Mouse (Mus musculus) C2C12 (cell line): ENCODE results near the gene Gm10720. TPM values are rescaled to one million over a fixed set of nuclear protein-coding genes. Genes with fewer than 3 reads are reported as not detected.
"Not testable (repeated sequence)": the region's sequence is repeated elsewhere in the genome, so short reads cannot be mapped to it uniquely, and the experiment has no call there.

Experiments
- H3K27me3 ChIP-seq: one replicate; pipeline ENCODE4 v1.6.1; 2011; ENCODE audit not compliant: control insufficient read depth, insufficient read depth, insufficient read length
- H3K36me3 ChIP-seq: one replicate; pipeline ENCODE4 v1.6.1; 2011; ENCODE audit not compliant: control insufficient read depth, insufficient read depth
- H3K4me3 ChIP-seq: one replicate; pipeline ENCODE4 v1.5.1; 2011; ENCODE audit warnings: mild to moderate bottlenecking, control low read depth; ENCODE audit not compliant: poor library complexity, insufficient read depth, severe bottlenecking
- H3K79me2 ChIP-seq: one replicate; pipeline ENCODE4 v1.6.1; 2011; ENCODE audit not compliant: control insufficient read depth, insufficient read depth
- H3K79me3 ChIP-seq: one replicate; pipeline ENCODE4 v1.6.1; 2011; ENCODE audit warnings: low read depth, control low read depth
- H3ac ChIP-seq: one replicate; pipeline ENCODE3; 2011; ENCODE audit warnings: low read depth; ENCODE audit not compliant: control insufficient read depth, insufficient read length
- long read RNA-seq, 2 experiments: library from polyadenylated mRNA; unstranded; transcript quantifications; one replicate each; pipeline ENCODE4 v2.0.0; 2019 to 2020
- polyA plus RNA-seq: library from polyadenylated mRNA; unstranded; fragments of >200 nt; fragmentation: generic; extraction: Trizol; gene quantifications from one replicate; pipeline ENCODE4 v1.2.1, GENCODE M21; 2012; ENCODE audit warnings: missing spikeins

The Gm10720 gene
- polyA plus RNA-seq = not detected
- long read RNA-seq, experiment 1 = 0 reads
- long read RNA-seq, experiment 2 = 0 reads

GRCm38 (mm10) chr9:3015354-3015753, at the start of gene Gm10720:
Gm10720 (plus strand) TSS chr9:3015654.
- H3K4me3 ChIP-seq, H3K79me2 ChIP-seq, H3ac ChIP-seq, H3K79me3 ChIP-seq, H3K27me3 ChIP-seq, H3K36me3 ChIP-seq: not testable (repeated sequence)

- H3K79me3 ChIP-seq, H3ac ChIP-seq, H3K27me3 ChIP-seq, H3K79me2 ChIP-seq, H3K36me3 ChIP-seq, H3K4me3 ChIP-seq: not testable (repeated sequence)
Observed at GRCm38 (mm10) chr9:3000445-3000972, 14.9 kb upstream of the Gm10720 start, which contains the start of gene Gm10722. Gm10722 (plus strand) TSS chr9:3000922.

- not testable (repeated sequence) for H3ac ChIP-seq, H3K27me3 ChIP-seq, H3K36me3 ChIP-seq, H3K4me3 ChIP-seq, H3K79me2 ChIP-seq, H3K79me3 ChIP-seq
Observed at GRCm38 (mm10) chr9:3001006-3001405, 14.4 kb upstream of the Gm10720 start.

- H3K79me2 ChIP-seq, H3K4me3 ChIP-seq, H3K79me3 ChIP-seq, H3K36me3 ChIP-seq, H3K27me3 ChIP-seq, H3ac ChIP-seq: not testable (repeated sequence)
Observed at GRCm38 (mm10) chr9:3001948-3002659, 13.3 kb upstream of the Gm10720 start.

GRCm38 (mm10) chr9:3002794-3003396, 12.6 kb upstream of the Gm10720 start, which contains the start of gene Gm11168:
Gm11168 (plus strand) TSS chr9:3003346.
- H3K27me3 ChIP-seq, H3K79me2 ChIP-seq, H3K79me3 ChIP-seq, H3ac ChIP-seq, H3K4me3 ChIP-seq, H3K36me3 ChIP-seq: not testable (repeated sequence)

- H3ac ChIP-seq, H3K27me3 ChIP-seq, H3K79me3 ChIP-seq, H3K79me2 ChIP-seq, H3K4me3 ChIP-seq, H3K36me3 ChIP-seq: not testable (repeated sequence)
Observed at GRCm38 (mm10) chr9:3006179-3006578, 9.3 kb upstream of the Gm10720 start.

- H3K4me3 ChIP-seq, H3ac ChIP-seq, H3K79me3 ChIP-seq, H3K79me2 ChIP-seq, H3K36me3 ChIP-seq, H3K27me3 ChIP-seq: not testable (repeated sequence)
Observed at GRCm38 (mm10) chr9:3006636-3007035, 8.8 kb upstream of the Gm10720 start.

GRCm38 (mm10) chr9:3007272-3007671, 8.2 kb upstream of the Gm10720 start:
- not testable (repeated sequence) for H3K79me3 ChIP-seq

GRCm38 (mm10) chr9:3009331-3009730, 6.1 kb upstream of the Gm10720 start:
- H3K36me3 ChIP-seq, H3K4me3 ChIP-seq, H3K79me3 ChIP-seq, H3K27me3 ChIP-seq, H3ac ChIP-seq, H3K79me2 ChIP-seq: not testable (repeated sequence)

More at GRCm38 (mm10) chr9:3007272-3007671, 8.2 kb upstream of the Gm10720 start:
- H3ac ChIP-seq, H3K79me2 ChIP-seq, H3K36me3 ChIP-seq, H3K4me3 ChIP-seq, H3K27me3 ChIP-seq: not testable (repeated sequence)

- H3ac ChIP-seq, H3K27me3 ChIP-seq, H3K79me2 ChIP-seq, H3K4me3 ChIP-seq, H3K36me3 ChIP-seq, H3K79me3 ChIP-seq: not testable (repeated sequence)
Observed at GRCm38 (mm10) chr9:3012054-3012621, 3.3 kb upstream of the Gm10720 start.

- not testable (repeated sequence) for H3K36me3 ChIP-seq, H3K4me3 ChIP-seq, H3K79me2 ChIP-seq, H3K27me3 ChIP-seq, H3K79me3 ChIP-seq, H3ac ChIP-seq
Observed at GRCm38 (mm10) chr9:3012733-3013279, 2.6 kb upstream of the Gm10720 start, which contains the start of gene Gm10721. Gm10721 (plus strand) TSS chr9:3013140.
